Mouse (Mus musculus) erythroblast, embryonic 14.5 days (primary cell): ENCODE measurements around the gene Ccp110.

Experiments
- GATA1 ChIP-seq: IDR thresholded peaks from 2 replicates; pipeline ENCODE4 v1.6.1; 2012; ENCODE audit warnings: low read length, inconsistent platforms, mixed read lengths
- TAL1 ChIP-seq: IDR thresholded peaks from 3 replicates; pipeline ENCODE4 v1.6.1; 2012; ENCODE audit warnings: low read length, inconsistent platforms, mixed read lengths

GRCm38 (mm10) chr7:118739975-118740531 lies 27.7 kb downstream of the Ccp110 start, which contains the start of gene Vps35l:
- TF ChIP-seq GATA1 = no peak
- TF ChIP-seq TAL1 = no peak
